Mouse (Mus musculus) neural tube, embryonic 13.5 days (tissue): ENCODE results near the gene Zfp1. TPM values are rescaled to one million over a fixed set of nuclear protein-coding genes. Genes with fewer than 3 reads are reported as not detected.

Experiments used
- ATAC-seq: fragments of 200-750 bp; cut with Nextera tagmentation; 2 replicates; pipeline ENCODE4 v1.8.0; 2017; ENCODE audit warnings: low read depth, mild to moderate bottlenecking, moderate TSS enrichment, moderate library complexity
- H3K27ac ChIP-seq: fragments of 300-500 bp; sonication (generic); replicated peaks from 2 replicates; pipeline ENCODE4 v1.5.1; 2015; ENCODE audit warnings: moderate library complexity, mild to moderate bottlenecking, inconsistent platforms
- H3K27me3 ChIP-seq: fragments of 300-500 bp; sonication (generic); 2 replicates; pipeline ENCODE4 v1.6.1; 2015; ENCODE audit warnings: mild to moderate bottlenecking, inconsistent platforms
- H3K36me3 ChIP-seq: fragments of 300-500 bp; sonication (generic); 2 replicates; pipeline ENCODE4 v1.6.1; 2015; ENCODE audit warnings: mild to moderate bottlenecking, inconsistent platforms
- H3K4me1 ChIP-seq: fragments of 300-500 bp; sonication (generic); replicated peaks from 2 replicates; pipeline ENCODE4 v1.6.1; 2015; ENCODE audit warnings: inconsistent platforms
- H3K4me2 ChIP-seq: fragments of 300-500 bp; sonication (generic); 2 replicates; pipeline ENCODE4 v1.6.1; 2015; ENCODE audit warnings: inconsistent platforms, mild to moderate bottlenecking, moderate library complexity
- H3K4me3 ChIP-seq: fragments of 300-500 bp; sonication (generic); 2 replicates; pipeline ENCODE4 v1.5.1; 2015; ENCODE audit warnings: mild to moderate bottlenecking, inconsistent platforms
- H3K9ac ChIP-seq: fragments of 300-500 bp; sonication (generic); 2 replicates; pipeline ENCODE4 v1.6.1; 2015; ENCODE audit warnings: moderate library complexity, mild to moderate bottlenecking, inconsistent platforms
- H3K9me3 ChIP-seq: fragments of 300-500 bp; sonication (generic); 2 replicates; pipeline ENCODE4 v1.6.1; 2016; ENCODE audit warnings: inconsistent platforms
- WGBS: fragments of 180-500 bp; shearing (Covaris S2); methylation state at CpG from one replicate; pipeline ENCODE4 v1.1.7; 2015; 5-methylcytosine and 5-hydroxymethylcytosine counted together
- polyA plus RNA-seq: library from polyadenylated mRNA; unstranded; fragments of >200 nt; fragmentation: Nextera tagmentation; extraction: Ambion mirVana; gene quantifications from 2 replicates; pipeline ENCODE4 v1.2.1, GENCODE M21; 2015

Gene Zfp1
- polyA plus RNA-seq, 1 experiment from 2014 or later = 22.0 TPM

DNA sequence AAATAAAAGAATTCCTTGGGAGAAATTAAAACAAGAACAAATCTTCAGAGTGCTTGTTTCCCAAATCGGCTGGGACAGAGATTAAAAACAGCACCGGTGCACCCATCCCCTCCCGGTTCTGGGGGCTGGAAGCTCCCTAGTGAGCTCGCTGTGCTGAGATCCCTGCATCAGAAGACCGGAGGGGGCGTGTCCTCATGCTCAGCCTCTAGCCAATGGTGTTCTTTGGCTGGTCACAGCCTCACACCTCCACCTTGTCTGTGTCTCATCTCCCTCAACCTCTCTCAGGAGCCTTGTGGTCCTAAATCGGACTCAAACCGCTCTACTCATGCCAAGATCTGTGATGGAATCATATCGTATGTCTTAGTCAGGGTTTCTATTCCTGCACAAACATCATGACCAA lies 39.3 kb downstream of the Zfp1 start:
- Histone ChIP-seq H3K27ac (no peak overlapping the region), H3K27me3 (no peaks in the 10 kb centered on the region), H3K9ac (no peak overlapping the region), H3K4me1 (no peaks in the 10 kb centered on the region; the same call in 1 of the 2 replicates), H3K4me2 (no peak overlapping the region), H3K4me3 (no peak overlapping the region), H3K9me3 (no peaks in the 10 kb centered on the region), H3K36me3 (no peaks in the 10 kb centered on the region)
- 33% methylated on average over 9 of the region's 9 CpGs for WGBS
- ATAC-seq = no peak

DNA sequence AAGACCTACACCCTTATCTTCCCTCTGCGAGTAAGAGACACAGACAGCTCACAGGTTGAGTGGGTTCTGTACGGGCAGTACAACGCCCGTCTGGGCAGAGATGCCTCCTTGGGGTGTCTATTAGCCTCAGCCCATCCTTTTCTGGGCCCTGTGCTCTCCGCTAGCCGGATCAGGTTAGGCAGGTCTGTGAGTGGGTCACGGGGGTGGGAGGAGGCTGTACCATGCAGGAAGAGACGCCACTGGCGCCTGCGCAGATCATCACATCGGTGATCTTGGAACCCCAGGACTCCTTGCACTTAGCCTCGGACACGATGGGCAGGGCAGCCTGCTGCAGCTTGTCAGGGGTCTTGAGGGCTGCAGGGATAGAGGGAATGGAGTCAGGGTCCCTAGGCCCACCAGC lies 43.7 kb downstream of the Zfp1 start:
- H3K9me3 ChIP-seq = no peaks in the 10 kb centered on the region
- H3K4me1 ChIP-seq = no peaks in the 10 kb centered on the region
- no peak overlapping the region for H3K27ac ChIP-seq
- no peak overlapping the region for H3K9ac ChIP-seq
- no peak for ATAC-seq
- H3K4me3 ChIP-seq = no peak overlapping the region
- H3K36me3 ChIP-seq = no peaks in the 10 kb centered on the region
- no peak overlapping the region for H3K4me2 ChIP-seq
- no peaks in the 10 kb centered on the region for H3K27me3 ChIP-seq
- 83% methylated on average over 13 of the region's 13 CpGs for WGBS

DNA sequence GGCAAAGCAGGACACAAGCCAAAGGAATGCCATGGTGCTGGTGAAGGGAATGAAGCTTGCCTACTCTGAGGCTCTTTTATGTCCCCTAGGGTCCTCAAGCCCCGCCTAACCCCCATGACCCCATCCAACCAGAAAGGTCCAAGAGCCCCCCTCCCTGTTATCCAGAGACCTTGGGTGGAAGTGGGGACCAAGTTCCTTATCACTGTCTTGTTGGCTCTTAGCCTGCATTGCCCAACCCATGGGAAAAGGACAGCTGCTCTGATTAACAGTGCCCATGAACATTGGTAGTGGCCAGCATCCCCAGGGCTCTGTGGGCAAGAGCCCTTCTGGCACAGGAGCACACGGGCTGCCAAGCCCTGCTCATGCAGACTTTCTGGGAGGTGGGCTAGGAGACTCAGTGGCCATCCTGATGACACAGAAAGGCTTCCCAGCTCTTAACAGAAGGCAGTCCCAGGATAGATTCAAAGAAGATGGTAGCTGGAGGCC lies 47.8 kb downstream of the Zfp1 start, which contains the start of gene Ctrb1:
Ctrb1 (minus strand) TSS at position 51 of the 486 bp plus-strand sequence.
- no peaks in the 10 kb centered on the region for H3K36me3 ChIP-seq
- H3K27me3 ChIP-seq = no peaks in the 10 kb centered on the region
- no peaks in the 10 kb centered on the region for H3K9me3 ChIP-seq
- H3K4me2 ChIP-seq = no peak within 1 kb of the TSS
- no peak within 1 kb of the TSS for H3K9ac ChIP-seq
- H3K4me1 ChIP-seq = no peaks in the 10 kb centered on the region
- 74% methylated on average over 2 of the region's 2 CpGs for WGBS
- ATAC-seq = no peak
- no peak within 1 kb of the TSS for H3K4me3 ChIP-seq
- no peak within 1 kb of the TSS for H3K27ac ChIP-seq

DNA sequence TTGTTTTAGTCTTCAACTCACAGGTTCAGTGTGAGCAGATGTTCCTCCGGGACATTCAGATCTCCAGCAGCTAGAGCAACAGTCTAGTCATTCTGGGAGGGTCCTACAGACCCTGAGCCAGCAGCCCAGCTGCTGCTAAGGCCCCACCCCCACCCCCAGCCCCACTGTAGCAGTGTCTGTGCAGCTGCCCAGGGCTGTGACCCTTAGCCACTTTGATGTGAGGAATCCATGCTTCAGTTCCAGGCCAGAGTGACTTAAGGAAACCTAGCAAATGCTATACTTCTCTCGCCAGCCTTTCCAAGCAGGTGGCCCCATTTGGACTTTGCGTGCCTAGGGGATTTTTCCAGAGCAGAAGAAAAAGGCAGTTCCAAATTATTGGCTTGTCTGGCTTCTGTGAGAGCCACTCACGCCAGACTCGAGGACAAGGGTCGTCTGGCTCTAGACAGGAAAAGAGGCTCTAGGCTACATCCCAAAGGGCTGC lies 50.1 kb downstream of the Zfp1 start:
- no peaks in the 10 kb centered on the region for H3K4me1 ChIP-seq
- H3K4me2 ChIP-seq = no peak overlapping the region
- no peak overlapping the region for H3K4me3 ChIP-seq
- 65% methylated on average over 6 of the region's 6 CpGs for WGBS
- H3K9me3 ChIP-seq = no peaks in the 10 kb centered on the region
- no peaks in the 10 kb centered on the region for H3K27me3 ChIP-seq
- H3K27ac ChIP-seq = no peak overlapping the region
- no peak for ATAC-seq
- H3K9ac ChIP-seq = no peak overlapping the region
- H3K36me3 ChIP-seq = no peaks in the 10 kb centered on the region

DNA sequence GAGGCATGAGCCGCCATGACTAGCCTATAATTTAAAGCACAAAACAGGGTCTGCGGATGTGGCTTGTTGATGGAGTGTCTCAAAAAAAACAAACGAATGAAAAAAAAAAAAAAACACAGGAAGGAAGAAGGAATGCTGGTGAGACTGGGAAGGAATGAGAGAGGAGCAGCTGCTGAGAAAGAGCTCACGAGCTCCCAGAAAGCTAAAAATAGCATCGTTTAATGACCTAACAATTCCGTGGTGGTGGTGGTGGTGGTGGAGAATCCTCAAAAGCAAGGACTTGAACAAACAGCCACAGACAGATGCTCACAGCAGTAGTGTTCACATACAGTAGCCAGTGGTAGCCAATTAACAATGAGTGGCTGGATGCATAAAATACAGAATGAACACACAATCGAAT lies 52.2 kb downstream of the Zfp1 start:
- Histone ChIP-seq H3K4me3 (no peak overlapping the region), H3K27me3 (no peaks in the 10 kb centered on the region), H3K27ac (no peak overlapping the region), H3K9me3 (no peaks in the 10 kb centered on the region), H3K4me2 (no peak overlapping the region), H3K36me3 (no peaks in the 10 kb centered on the region), H3K9ac (no peak overlapping the region), H3K4me1 (no peaks in the 10 kb centered on the region)
- no peak for ATAC-seq
- WGBS = 70% methylated on average over 7 of the region's 7 CpGs

DNA sequence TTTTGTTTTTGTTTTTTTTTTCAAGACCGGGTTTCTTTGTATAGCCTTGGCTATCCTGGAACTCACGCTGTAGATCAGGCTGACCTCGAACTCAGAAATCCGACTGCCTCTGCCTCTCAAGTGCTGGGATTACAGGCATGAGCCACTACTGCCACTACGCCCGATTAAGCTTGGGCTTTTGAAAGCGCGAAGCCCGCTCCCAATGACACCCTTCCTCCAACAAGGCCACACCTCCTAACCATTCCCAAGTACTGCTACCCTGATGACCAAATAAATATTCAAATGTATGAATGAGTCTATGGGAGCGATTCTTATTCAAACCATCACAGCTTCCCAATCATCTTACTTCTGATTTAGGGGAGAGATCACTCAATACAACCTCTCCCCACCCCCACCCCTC lies 54.5 kb downstream of the Zfp1 start:
- H3K4me3 ChIP-seq = no peak overlapping the region
- H3K4me1 ChIP-seq = no peaks in the 10 kb centered on the region
- ATAC-seq = no peak
- H3K36me3 ChIP-seq = no peaks in the 10 kb centered on the region
- no peaks in the 10 kb centered on the region for H3K9me3 ChIP-seq
- H3K27ac ChIP-seq = no peak overlapping the region
- no peak overlapping the region for H3K9ac ChIP-seq
- 76% methylated on average over 10 of the region's 10 CpGs for WGBS
- no peaks in the 10 kb centered on the region for H3K27me3 ChIP-seq
- no peak overlapping the region for H3K4me2 ChIP-seq

DNA sequence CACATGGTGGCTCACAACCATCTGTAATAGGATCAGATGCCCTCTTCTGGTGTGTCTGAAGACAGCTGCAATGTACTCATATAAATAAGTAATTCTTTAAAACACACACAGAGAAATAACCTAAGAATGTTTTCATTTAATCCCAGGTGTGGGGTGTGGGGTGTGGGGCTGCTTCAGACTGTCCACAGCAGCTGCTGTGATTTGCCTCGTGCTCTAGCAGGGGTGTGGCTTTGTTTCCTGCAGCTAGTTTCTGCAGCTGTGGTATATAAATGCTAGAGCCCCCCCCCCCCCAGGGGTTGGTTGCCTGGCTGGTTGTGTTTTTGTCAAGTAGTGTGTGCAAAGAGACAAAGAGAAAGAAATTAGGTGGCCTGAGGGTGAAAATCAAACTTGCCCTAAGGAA lies 55.8 kb downstream of the Zfp1 start:
- no peaks in the 10 kb centered on the region for H3K9me3 ChIP-seq
- no peak overlapping the region for H3K27ac ChIP-seq
- ATAC-seq = no peak
- H3K27me3 ChIP-seq = no peaks in the 10 kb centered on the region
- no peak overlapping the region for H3K4me2 ChIP-seq
- no peak overlapping the region for H3K4me3 ChIP-seq
- H3K9ac ChIP-seq = no peak overlapping the region
- 33% methylated on average over 1 of the region's 1 CpGs for WGBS
- no peaks in the 10 kb centered on the region for H3K4me1 ChIP-seq
- no peaks in the 10 kb centered on the region for H3K36me3 ChIP-seq

DNA sequence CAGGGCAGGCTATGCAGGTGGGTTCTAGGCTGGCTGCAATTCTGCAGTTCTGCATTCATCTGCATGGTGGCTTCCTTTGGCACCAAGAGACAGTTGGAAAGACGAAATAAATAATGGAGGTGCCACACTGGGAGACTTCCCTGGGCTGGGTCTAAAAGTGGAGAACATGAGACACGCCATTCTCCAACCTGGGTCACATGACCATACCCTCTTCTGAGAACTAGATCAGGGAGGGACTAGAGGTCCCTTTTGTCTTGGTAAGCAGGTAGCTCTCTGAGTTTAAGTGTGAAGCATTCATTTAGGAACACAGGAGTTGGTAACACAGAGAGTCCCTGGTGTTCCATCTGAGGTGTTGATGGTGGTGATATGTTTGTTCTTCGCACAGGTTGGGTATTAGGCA lies 57.0 kb downstream of the Zfp1 start:
- H3K36me3 ChIP-seq = no peaks in the 10 kb centered on the region
- 79% methylated on average over 3 of the region's 3 CpGs for WGBS
- no peak overlapping the region for H3K4me3 ChIP-seq
- H3K4me1 ChIP-seq = no peaks in the 10 kb centered on the region
- no peaks in the 10 kb centered on the region for H3K9me3 ChIP-seq
- H3K4me2 ChIP-seq = no peak overlapping the region
- ATAC-seq = no peak
- no peak overlapping the region for H3K27ac ChIP-seq
- no peak overlapping the region for H3K9ac ChIP-seq
- no peaks in the 10 kb centered on the region for H3K27me3 ChIP-seq

DNA sequence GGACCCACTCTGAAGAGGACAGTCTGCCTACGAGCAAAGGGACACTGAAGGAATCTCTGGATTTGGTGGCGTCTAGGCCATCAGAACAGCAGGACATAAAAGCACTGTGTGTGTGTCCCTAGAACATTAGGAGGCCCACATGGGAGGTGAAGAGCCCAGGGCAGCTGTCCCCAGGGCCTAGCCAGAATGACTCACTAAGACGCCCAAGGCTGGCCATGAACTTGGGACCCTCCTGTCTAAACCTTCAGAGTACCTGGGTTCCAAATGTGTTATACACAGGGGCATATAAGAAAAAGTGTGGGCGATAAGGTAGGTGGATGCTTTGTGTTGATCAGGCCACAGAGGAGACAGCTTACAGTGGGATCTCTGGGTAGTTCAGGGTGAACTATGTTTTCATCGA lies 57.5 kb downstream of the Zfp1 start:
- Histone ChIP-seq H3K9me3 (no peaks in the 10 kb centered on the region), H3K4me2 (no peak overlapping the region), H3K36me3 (no peaks in the 10 kb centered on the region), H3K27me3 (no peaks in the 10 kb centered on the region), H3K4me1 (no peaks in the 10 kb centered on the region), H3K9ac (no peak overlapping the region), H3K27ac (no peak overlapping the region), H3K4me3 (no peak overlapping the region)
- ATAC-seq = no peak
- WGBS = 86% methylated on average over 5 of the region's 5 CpGs

DNA sequence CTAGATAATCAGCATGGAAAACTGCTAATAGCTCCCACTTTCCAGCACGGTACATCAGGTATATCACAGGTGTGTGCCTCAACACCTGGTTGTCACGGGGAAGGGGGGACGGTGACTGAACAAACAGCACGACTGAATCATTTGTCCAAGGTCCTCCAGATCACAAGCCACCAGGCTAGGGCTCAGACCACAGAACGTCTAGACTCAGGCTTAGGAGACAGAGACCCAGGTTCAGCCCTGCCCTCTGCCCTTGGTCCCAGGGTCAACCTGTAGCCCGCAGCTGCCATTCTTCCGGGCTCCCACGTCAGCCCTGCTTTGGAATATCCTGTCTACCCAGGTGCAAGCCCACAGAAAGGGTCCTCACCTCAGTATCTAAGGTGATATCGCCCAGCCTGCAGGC lies 58.2 kb downstream of the Zfp1 start:
- ATAC-seq = no peak
- H3K4me2 ChIP-seq = no peak overlapping the region
- H3K27me3 ChIP-seq = no peaks in the 10 kb centered on the region
- H3K4me3 ChIP-seq = no peak overlapping the region
- WGBS = 84% methylated on average over 9 of the region's 9 CpGs
- no peaks in the 10 kb centered on the region for H3K4me1 ChIP-seq
- H3K27ac ChIP-seq = no peak overlapping the region
- H3K36me3 ChIP-seq = no peaks in the 10 kb centered on the region
- H3K9ac ChIP-seq = no peak overlapping the region
- H3K9me3 ChIP-seq = no peaks in the 10 kb centered on the region

DNA sequence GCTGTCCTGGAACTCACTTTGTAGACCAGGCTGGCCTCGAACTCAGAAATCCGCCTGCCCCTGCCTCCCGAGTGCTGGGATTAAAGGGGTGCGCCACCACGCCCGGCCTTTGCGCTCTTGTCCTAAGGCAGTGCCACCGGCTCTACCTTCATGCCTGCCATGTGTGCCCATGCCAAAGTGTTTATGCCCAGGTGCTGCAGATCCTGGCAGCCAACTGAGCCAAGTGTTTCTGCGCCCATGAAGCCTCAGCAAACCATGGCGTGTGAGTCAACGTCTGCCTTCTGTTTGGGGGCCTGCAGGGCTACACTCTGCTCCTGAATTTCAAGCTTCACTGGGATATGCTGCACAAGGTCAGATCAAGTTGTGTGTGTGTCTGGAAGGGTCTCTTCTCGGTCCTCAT lies 61.4 kb downstream of the Zfp1 start:
- no peak overlapping the region for H3K4me2 ChIP-seq
- peaks cover 14% of the 10 kb centered on the region for H3K36me3 ChIP-seq
- no peak overlapping the region for H3K4me3 ChIP-seq
- H3K9me3 ChIP-seq = no peaks in the 10 kb centered on the region
- H3K27me3 ChIP-seq = no peaks in the 10 kb centered on the region
- 96% methylated on average over 12 of the region's 12 CpGs for WGBS
- no peaks in the 10 kb centered on the region for H3K4me1 ChIP-seq
- ATAC-seq = no peak
- H3K27ac ChIP-seq = no peak overlapping the region
- no peak overlapping the region for H3K9ac ChIP-seq

DNA sequence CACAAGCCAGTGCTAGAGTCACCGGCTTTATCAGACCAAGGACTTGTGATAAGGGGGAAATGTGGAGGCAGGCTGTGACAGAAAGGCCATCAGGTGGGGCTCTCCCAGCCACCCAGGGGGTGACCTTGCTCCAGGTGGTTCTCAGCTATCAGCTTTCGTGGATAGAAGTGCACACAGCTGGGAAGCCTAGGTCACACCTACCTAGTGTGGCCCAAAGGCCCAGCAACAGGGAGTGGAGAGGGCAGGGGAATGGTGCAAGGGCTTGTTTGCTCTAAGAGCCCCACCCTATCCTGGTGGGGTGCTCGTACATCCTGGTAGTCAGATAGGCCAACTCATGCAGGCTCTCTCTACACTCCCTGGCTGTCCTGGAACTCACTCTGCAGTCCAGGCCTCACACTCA lies 62.0 kb downstream of the Zfp1 start:
- Histone ChIP-seq H3K9ac (no peak overlapping the region), H3K9me3 (no peaks in the 10 kb centered on the region), H3K27ac (no peak overlapping the region), H3K27me3 (no peaks in the 10 kb centered on the region), H3K4me2 (no peak overlapping the region), H3K4me3 (no peak overlapping the region), H3K36me3 (peaks cover 20% of the 10 kb centered on the region), H3K4me1 (no peaks in the 10 kb centered on the region)
- ATAC-seq = no peak
- 78% methylated on average over 3 of the region's 3 CpGs for WGBS

DNA sequence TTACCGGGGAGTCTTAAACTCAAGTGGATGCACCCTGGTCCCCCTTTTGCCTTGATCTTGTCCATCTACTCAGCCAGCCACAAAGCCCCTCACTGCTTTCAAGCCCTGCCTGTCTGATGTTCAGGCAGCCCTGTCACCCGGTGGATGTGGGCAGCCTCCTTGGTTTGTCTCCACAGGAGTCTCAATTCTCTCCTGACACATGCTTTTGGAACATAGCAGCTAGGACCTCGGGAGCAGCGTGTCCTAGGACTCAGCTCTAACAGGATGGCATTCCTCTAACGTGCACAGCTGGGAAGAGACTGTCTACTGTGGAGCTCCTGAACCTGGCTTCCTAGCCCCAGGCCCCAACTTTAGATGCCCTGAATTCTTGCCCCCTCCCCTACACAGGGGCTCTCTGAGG lies 62.5 kb downstream of the Zfp1 start:
- ATAC-seq = no peak
- H3K4me1 ChIP-seq = no peaks in the 10 kb centered on the region
- H3K4me3 ChIP-seq = no peak overlapping the region
- no peaks in the 10 kb centered on the region for H3K27me3 ChIP-seq
- no peak overlapping the region for H3K4me2 ChIP-seq
- H3K36me3 ChIP-seq = peaks cover 25% of the 10 kb centered on the region
- 75% methylated on average over 5 of the region's 5 CpGs for WGBS
- H3K27ac ChIP-seq = 0 out of 2 replicates have a peak overlapping the region, but pooled peaks have one; percentile 18
- H3K9me3 ChIP-seq = no peaks in the 10 kb centered on the region
- no peak overlapping the region for H3K9ac ChIP-seq
